Mouse (Mus musculus) hindbrain, embryonic 15.5 days (tissue): ENCODE results near the gene Nt5c3b. TPM values are rescaled to one million over a fixed set of nuclear protein-coding genes. Genes with fewer than 3 reads are reported as not detected.

ENCODE experiments used
- ATAC-seq: fragments of 200-750 bp; cut with Nextera tagmentation; 2 replicates; pipeline ENCODE4 v1.8.0; 2017; ENCODE audit warnings: low read depth, moderate number of reproducible peaks, moderate TSS enrichment; ENCODE audit not compliant: low FRiP score
- H3K27ac ChIP-seq: fragments of 300-500 bp; sonication (generic); replicated peaks from 2 replicates; pipeline ENCODE4 v1.5.1; 2015; ENCODE audit warnings: mild to moderate bottlenecking, inconsistent platforms
- H3K27me3 ChIP-seq: fragments of 300-500 bp; sonication (generic); 2 replicates; pipeline ENCODE4 v1.6.1; 2015; ENCODE audit warnings: control low read depth, inconsistent platforms
- H3K36me3 ChIP-seq: fragments of 300-500 bp; sonication (generic); 2 replicates; pipeline ENCODE4 v1.6.1; 2015; ENCODE audit warnings: control low read depth, inconsistent platforms
- H3K4me1 ChIP-seq: fragments of 300-500 bp; sonication (generic); replicated peaks from 2 replicates; pipeline ENCODE4 v1.6.1; 2015; ENCODE audit warnings: control low read depth, inconsistent platforms
- H3K4me2 ChIP-seq: fragments of 300-500 bp; sonication (generic); 2 replicates; pipeline ENCODE4 v1.6.1; 2015; ENCODE audit warnings: moderate library complexity, mild to moderate bottlenecking, inconsistent platforms
- H3K4me3 ChIP-seq: fragments of 300-500 bp; sonication (generic); 2 replicates; pipeline ENCODE4 v1.5.1; 2015; ENCODE audit warnings: mild to moderate bottlenecking, inconsistent platforms
- H3K9ac ChIP-seq: fragments of 300-500 bp; sonication (generic); 2 replicates; pipeline ENCODE4 v1.6.1; 2015; ENCODE audit warnings: inconsistent platforms
- H3K9me3 ChIP-seq: fragments of 300-500 bp; sonication (generic); 2 replicates; pipeline ENCODE4 v1.6.1; 2016; ENCODE audit warnings: control low read depth, inconsistent platforms
- WGBS: fragments of 180-500 bp; shearing (Covaris S2); methylation state at CpG from one replicate; pipeline ENCODE4 v1.1.7; 2015; 5-methylcytosine and 5-hydroxymethylcytosine counted together
- polyA plus RNA-seq: library from polyadenylated mRNA; unstranded; fragments of >200 nt; fragmentation: Nextera tagmentation; extraction: Ambion mirVana; gene quantifications from 2 replicates; pipeline ENCODE4 v1.2.1, GENCODE M21; 2015

Nt5c3b gene
- polyA plus RNA-seq, 1 experiment from 2014 or later = 112 TPM

- WGBS = 31% methylated on average over 17 of the region's 17 CpGs
- Histone ChIP-seq H3K9me3 (no peaks in the 10 kb centered on the region), H3K9ac (peak overlapping the region; percentile 72), H3K36me3 (no peaks in the 10 kb centered on the region), H3K27ac (peak overlapping the region; percentile 77), H3K4me3 (peak overlapping the region; percentile 63), H3K4me2 (peak overlapping the region; percentile 77), H3K27me3 (no peaks in the 10 kb centered on the region), H3K4me1 (peaks cover 47% of the 10 kb centered on the region)
- no peak for ATAC-seq
Observed at GRCm38 (mm10) chr11:100395861-100396631, 45.6 kb downstream of the Nt5c3b start.

- Histone ChIP-seq H3K4me3 (peak overlapping the region; percentile 63), H3K27me3 (no peaks in the 10 kb centered on the region), H3K36me3 (no peaks in the 10 kb centered on the region), H3K4me2 (peak overlapping the region; percentile 77), H3K9me3 (no peaks in the 10 kb centered on the region), H3K9ac (0 out of 2 replicates have a peak overlapping the region, but pooled peaks have one; percentile 72), H3K27ac (no peak overlapping the region), H3K4me1 (peaks cover 54% of the 10 kb centered on the region)
- ATAC-seq = no peak
- WGBS = 43% methylated on average over 11 of the region's 11 CpGs
Observed at GRCm38 (mm10) chr11:100395200-100395599, 46.4 kb downstream of the Nt5c3b start.

- no peaks in the 10 kb centered on the region for H3K36me3 ChIP-seq
- peaks cover 59% of the 10 kb centered on the region for H3K4me1 ChIP-seq
- no peak for ATAC-seq
- H3K4me3 ChIP-seq = no peak overlapping the region
- 67% methylated on average over 5 of the region's 5 CpGs for WGBS
- no peak overlapping the region for H3K27ac ChIP-seq
- H3K27me3 ChIP-seq = no peaks in the 10 kb centered on the region
- H3K4me2 ChIP-seq = peak overlapping the region; percentile 77; the same call in 1 of the 2 replicates
- no peaks in the 10 kb centered on the region for H3K9me3 ChIP-seq
- no peak overlapping the region for H3K9ac ChIP-seq
Observed at GRCm38 (mm10) chr11:100394353-100395074, 47.1 kb downstream of the Nt5c3b start.

- peaks cover 59% of the 10 kb centered on the region for H3K4me1 ChIP-seq
- H3K27ac ChIP-seq = no peak overlapping the region
- H3K27me3 ChIP-seq = no peaks in the 10 kb centered on the region
- H3K4me3 ChIP-seq = no peak overlapping the region
- no peaks in the 10 kb centered on the region for H3K9me3 ChIP-seq
- no peak overlapping the region for H3K4me2 ChIP-seq
- ATAC-seq = no peak
- H3K9ac ChIP-seq = no peak overlapping the region
- no peaks in the 10 kb centered on the region for H3K36me3 ChIP-seq
- WGBS = 82% methylated on average over 7 of the region's 7 CpGs
Observed at GRCm38 (mm10) chr11:100393733-100394132, 47.9 kb downstream of the Nt5c3b start.

GRCm38 (mm10) chr11:100392958-100393357 is 48.6 kb downstream of the Nt5c3b start:
- ATAC-seq = no peak
- 82% methylated on average over 5 of the region's 5 CpGs for WGBS
- Histone ChIP-seq H3K27ac (no peak overlapping the region), H3K36me3 (no peaks in the 10 kb centered on the region), H3K4me1 (peaks cover 61% of the 10 kb centered on the region), H3K4me3 (no peak overlapping the region), H3K9me3 (no peaks in the 10 kb centered on the region), H3K9ac (no peak overlapping the region), H3K4me2 (no peak overlapping the region), H3K27me3 (no peaks in the 10 kb centered on the region)

GRCm38 (mm10) chr11:100391884-100392345 is 49.7 kb downstream of the Nt5c3b start:
- Histone ChIP-seq H3K36me3 (no peaks in the 10 kb centered on the region), H3K4me1 (peaks cover 60% of the 10 kb centered on the region), H3K27me3 (no peaks in the 10 kb centered on the region), H3K9me3 (no peaks in the 10 kb centered on the region), H3K27ac (no peak overlapping the region), H3K9ac (no peak overlapping the region), H3K4me3 (no peak overlapping the region), H3K4me2 (no peak overlapping the region)
- no peak for ATAC-seq
- 86% methylated on average over 7 of the region's 7 CpGs for WGBS

- Histone ChIP-seq H3K36me3 (no peaks in the 10 kb centered on the region), H3K4me1 (peaks cover 53% of the 10 kb centered on the region), H3K4me3 (no peak overlapping the region), H3K9ac (no peak overlapping the region), H3K9me3 (no peaks in the 10 kb centered on the region), H3K4me2 (no peak overlapping the region), H3K27ac (no peak overlapping the region; the same call in 1 of the 2 replicates), H3K27me3 (no peaks in the 10 kb centered on the region)
- 59% methylated on average over 9 of the region's 9 CpGs for WGBS
- peak; percentile 43; the same call in 1 of the 2 replicates for ATAC-seq
Observed at GRCm38 (mm10) chr11:100391081-100391883, 50.3 kb downstream of the Nt5c3b start.

GRCm38 (mm10) chr11:100389931-100390445 is 51.6 kb downstream of the Nt5c3b start:
- 0 out of 2 replicates have a peak overlapping the region, but pooled peaks have one; percentile 19 for H3K27ac ChIP-seq
- H3K9me3 ChIP-seq = no peaks in the 10 kb centered on the region
- WGBS = 34% methylated on average over 8 of the region's 8 CpGs
- peaks cover 40% of the 10 kb centered on the region for H3K4me1 ChIP-seq
- no peak for ATAC-seq
- H3K4me2 ChIP-seq = no peak overlapping the region
- no peak overlapping the region for H3K9ac ChIP-seq
- H3K4me3 ChIP-seq = no peak overlapping the region
- peaks cover 9% of the 10 kb centered on the region; the same call in 1 of the 2 replicates for H3K36me3 ChIP-seq
- no peaks in the 10 kb centered on the region for H3K27me3 ChIP-seq

- no peaks in the 10 kb centered on the region for H3K9me3 ChIP-seq
- peaks cover 19% of the 10 kb centered on the region; the same call in 1 of the 2 replicates for H3K36me3 ChIP-seq
- no peak for ATAC-seq
- no peak overlapping the region for H3K9ac ChIP-seq
- H3K27me3 ChIP-seq = no peaks in the 10 kb centered on the region
- 87% methylated on average over 6 of the region's 6 CpGs for WGBS
- no peak overlapping the region for H3K4me3 ChIP-seq
- H3K4me2 ChIP-seq = no peak overlapping the region
- peaks cover 32% of the 10 kb centered on the region for H3K4me1 ChIP-seq
- H3K27ac ChIP-seq = no peak overlapping the region; the same call in 1 of the 2 replicates
Observed at GRCm38 (mm10) chr11:100388588-100388987, 53.0 kb downstream of the Nt5c3b start.

- Histone ChIP-seq H3K4me2 (no peak overlapping the region), H3K27ac (no peak overlapping the region; the same call in 1 of the 2 replicates), H3K4me1 (peaks cover 24% of the 10 kb centered on the region), H3K9me3 (no peaks in the 10 kb centered on the region), H3K4me3 (no peak overlapping the region), H3K27me3 (no peaks in the 10 kb centered on the region), H3K9ac (no peak overlapping the region), H3K36me3 (peaks cover 27% of the 10 kb centered on the region)
- WGBS = 48% methylated on average over 14 of the region's 14 CpGs
- no peak for ATAC-seq
Observed at GRCm38 (mm10) chr11:100387589-100388375, 53.8 kb downstream of the Nt5c3b start.

- H3K27ac ChIP-seq = no peak overlapping the region
- WGBS = 85% methylated on average over 6 of the region's 6 CpGs
Observed at GRCm38 (mm10) chr11:100387111-100387510, 54.5 kb downstream of the Nt5c3b start.

More at GRCm38 (mm10) chr11:100387111-100387510, 54.5 kb downstream of the Nt5c3b start:
- peaks cover 22% of the 10 kb centered on the region for H3K4me1 ChIP-seq
- no peaks in the 10 kb centered on the region for H3K27me3 ChIP-seq
- no peaks in the 10 kb centered on the region for H3K9me3 ChIP-seq
- no peak overlapping the region for H3K9ac ChIP-seq
- H3K4me2 ChIP-seq = no peak overlapping the region
- peaks cover 32% of the 10 kb centered on the region for H3K36me3 ChIP-seq
- ATAC-seq = no peak
- H3K4me3 ChIP-seq = no peak overlapping the region
